Mouse (Mus musculus) heart, adult 2 months (tissue): ENCODE data around the gene 2410004B18Rik. TPM values are rescaled to one million over a fixed set of nuclear protein-coding genes. Genes with fewer than 3 reads are reported as not detected.

Experiments used
- DNase-seq, 2 experiments: peaks; one replicate each; pipeline ENCODE4 v3.0.0; 2021
- H3K27ac ChIP-seq: fragments of 200-600 bp; 2 replicates; pipeline ENCODE4 v1.8.1; 2022
- H3K27me3 ChIP-seq: fragments of 200-500 bp; 2 replicates; pipeline ENCODE4 v1.6.1; 2012; ENCODE audit warnings: mild to moderate bottlenecking, low read length, inconsistent platforms, mixed read lengths; ENCODE audit not compliant: control insufficient read depth, insufficient read depth
- H3K36me3 ChIP-seq: fragments of 200-500 bp; 2 replicates; pipeline ENCODE4 v1.6.1; 2012; ENCODE audit warnings: low read length, inconsistent platforms; ENCODE audit not compliant: control insufficient read depth, insufficient read depth
- H3K4me1 ChIP-seq: fragments of 200-500 bp; 2 replicates; pipeline ENCODE4 v1.6.1; 2011; ENCODE audit warnings: low read length; ENCODE audit not compliant: control insufficient read depth, insufficient read depth
- H3K4me3 ChIP-seq: fragments of 200-600 bp; 2 replicates; pipeline ENCODE4 v1.8.1; 2022
- H3K79me2 ChIP-seq: fragments of 200-500 bp; replicated peaks from 2 replicates; pipeline ENCODE4 v1.6.1; 2012; ENCODE audit warnings: mild to moderate bottlenecking, inconsistent platforms, low read length, moderate library complexity, mixed read lengths; ENCODE audit not compliant: control insufficient read depth, insufficient read depth
- H3K9ac ChIP-seq: fragments of 200-500 bp; 2 replicates; pipeline ENCODE4 v1.6.1; 2012; ENCODE audit warnings: low read depth, mild to moderate bottlenecking, control low read depth, inconsistent platforms, low read length, mixed read lengths
- CTCF ChIP-seq: fragments of 200-600 bp; IDR thresholded peaks from 2 replicates; pipeline ENCODE4 v1.8.1; 2022; ENCODE audit warnings: antibody characterized with exemption, mild to moderate bottlenecking, moderate library complexity
- EP300 ChIP-seq: fragments of 200-500 bp; IDR thresholded peaks from 2 replicates; pipeline ENCODE4 v1.6.1; 2011; ENCODE audit warnings: low read depth, low read length, control low read depth; ENCODE audit not compliant: insufficient read depth
- POLR2A ChIP-seq: fragments of 200-500 bp; IDR thresholded peaks from 2 replicates; pipeline ENCODE4 v1.6.1; 2011; ENCODE audit warnings: mild to moderate bottlenecking, low read depth, low read length, control low read depth; ENCODE audit not compliant: insufficient read depth
- WGBS: fragments of 180-500 bp; shearing (Covaris S2); methylation state at CpG from one replicate; pipeline ENCODE4 v1.1.7; 2018; 5-methylcytosine and 5-hydroxymethylcytosine counted together
- intact Hi-C: fragments of 180-260 bp; cut with DNase I; formaldehyde crosslinking; loops from one replicate; pipeline ENCODE4 v1.15.1; 2025
- polyA plus RNA-seq: library from polyadenylated mRNA; depleted of rRNA; stranded (reverse); fragments of >200 nt; gene quantifications from 2 replicates; pipeline ENCODE4 v1.2.3, GENCODE M21; 2012
- total RNA-seq, 2 experiments: library from RNA; stranded (reverse); gene quantifications; 2 replicates each; pipeline ENCODE4 v1.2.3; 2021

2410004B18Rik gene
- total and polyA plus RNA-seq, 3 experiments = 9.2 to 20.8 (median 17.9) TPM

GRCm38 (mm10) chr3:145987268-145987969 is 49.6 kb downstream of the 2410004B18Rik start, which contains the start of gene Syde2:
TSS of gene Syde2 (plus strand) at chr3:145987870.
- Histone ChIP-seq H3K27ac (peak within 1 kb of the TSS; percentile 87), H3K4me1 (no peaks in the 10 kb centered on the region), H3K27me3 (peaks cover 2% of the 10 kb centered on the region; the same call in 1 of the 2 replicates), H3K79me2 (no peaks in the 10 kb centered on the region), H3K36me3 (no peaks in the 10 kb centered on the region), H3K4me3 (peak within 1 kb of the TSS; percentile 72), H3K9ac (peak within 1 kb of the TSS; percentile 82)
- TF ChIP-seq CTCF (no peak), EP300 (no peak), POLR2A (no peak)
- peak; percentile 87 to 91 for DNase-seq
- intact Hi-C loops = loop anchor here (5.0 kb wide), 1 partner anchor 35 kb away; no protein-coding TSS in a partner anchor
- WGBS = 2% methylated on average over 63 of the region's 65 CpGs

DNA sequence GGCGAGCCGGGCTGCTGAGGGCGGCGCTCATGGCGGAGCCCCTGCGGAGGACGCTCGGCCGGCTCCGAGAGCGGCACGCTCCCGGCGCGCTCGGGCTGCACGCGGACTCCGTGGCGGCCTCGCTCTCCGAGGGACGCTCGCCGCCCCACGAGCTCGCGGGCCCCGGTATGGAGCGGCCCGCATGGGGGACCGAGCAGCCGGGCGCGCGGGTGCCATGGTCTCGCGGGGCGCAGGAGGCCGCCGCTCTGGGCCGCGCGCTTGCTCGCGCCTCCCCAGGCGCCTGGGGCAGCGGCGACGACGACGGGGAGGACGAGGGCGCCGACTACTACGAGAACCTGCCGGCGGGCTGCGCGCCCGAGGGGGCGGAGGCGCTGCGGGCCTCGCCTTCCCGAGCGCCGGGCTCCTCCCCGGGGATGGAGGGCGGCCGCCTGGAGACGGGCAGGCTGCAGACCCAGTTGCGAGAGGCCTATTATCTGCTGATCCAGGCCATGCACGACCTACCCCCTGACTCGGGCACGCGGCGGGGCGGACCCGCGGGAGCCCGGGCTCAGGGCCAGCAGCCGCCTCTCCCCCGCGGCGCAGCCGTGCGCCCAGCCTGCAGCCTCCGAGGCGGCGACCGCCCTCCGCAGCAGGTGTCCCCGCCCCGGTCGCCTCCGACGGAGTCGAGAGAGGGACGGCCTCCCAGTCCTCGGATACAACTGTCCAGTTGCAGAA is 50.3 kb downstream of the 2410004B18Rik start:
- intact Hi-C loops = loop anchor here (1.0 to 5.0 kb wide), 2 partner anchors 25 to 36 kb away; no protein-coding TSS in a partner anchor
- Histone ChIP-seq H3K4me1 (no peaks in the 10 kb centered on the region), H3K4me3 (peak overlapping the region; percentile 72), H3K27me3 (peaks cover 2% of the 10 kb centered on the region; the same call in 1 of the 2 replicates), H3K9ac (peak overlapping the region; percentile 82), H3K36me3 (no peaks in the 10 kb centered on the region), H3K79me2 (no peaks in the 10 kb centered on the region), H3K27ac (peak overlapping the region; percentile 87)
- 0% methylated on average over 85 of the region's 101 CpGs for WGBS
- TF ChIP-seq EP300 = no peak
- no peak; the same call in 1 of the 2 replicates for TF ChIP-seq POLR2A
- no peak for TF ChIP-seq CTCF
- DNase-seq = peak; percentile 89 to 92

GRCm38 (mm10) chr3:145988684-145989575 is 51.1 kb downstream of the 2410004B18Rik start:
- WGBS = 2% methylated on average over 45 of the region's 45 CpGs
- no peaks in the 10 kb centered on the region for H3K36me3 ChIP-seq
- no peak for DNase-seq
- H3K9ac ChIP-seq = peak overlapping the region; percentile 82
- intact Hi-C loops = loop anchor here (1.0 to 5.0 kb wide), 2 partner anchors 26 to 37 kb away; no protein-coding TSS in a partner anchor
- H3K27me3 ChIP-seq = peaks cover 2% of the 10 kb centered on the region; the same call in 1 of the 2 replicates
- H3K27ac ChIP-seq = peak overlapping the region; percentile 87
- no peaks in the 10 kb centered on the region for H3K79me2 ChIP-seq
- no peaks in the 10 kb centered on the region; the same call in 1 of the 2 replicates for H3K4me1 ChIP-seq
- TF ChIP-seq EP300 = no peak
- TF ChIP-seq CTCF = no peak
- no peak; the same call in 1 of the 2 replicates for TF ChIP-seq POLR2A
- peak overlapping the region; percentile 72 for H3K4me3 ChIP-seq

DNA sequence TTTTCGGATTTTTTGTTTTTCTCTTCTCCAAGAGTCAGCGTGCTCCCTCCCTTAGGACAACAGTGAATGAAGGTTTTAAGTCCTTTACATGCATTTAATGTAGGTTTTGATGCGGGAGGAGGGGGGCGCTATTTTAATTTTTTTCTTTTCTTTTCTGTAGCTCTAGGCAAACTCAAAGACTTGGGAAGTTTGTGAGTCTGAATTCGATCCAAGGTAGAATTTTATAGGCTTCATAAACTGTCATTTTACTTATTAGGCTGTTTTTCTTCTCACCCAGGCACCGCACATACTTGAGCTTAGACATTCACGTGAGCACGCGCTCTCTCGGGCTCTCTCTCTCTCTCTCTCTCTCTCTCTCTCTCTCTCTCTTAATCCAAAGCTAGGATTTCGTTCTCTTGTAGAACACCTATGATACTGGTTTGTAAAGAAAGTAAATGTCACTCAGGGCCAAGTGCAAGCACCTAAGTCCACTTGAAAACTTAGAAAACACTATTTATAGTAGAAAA is 51.8 kb downstream of the 2410004B18Rik start:
- TF ChIP-seq CTCF = peak; percentile 45
- no peak for TF ChIP-seq POLR2A
- WGBS = 28% methylated on average over 11 of the region's 11 CpGs
- Histone ChIP-seq H3K9ac (peak overlapping the region; percentile 82), H3K79me2 (no peaks in the 10 kb centered on the region), H3K36me3 (no peaks in the 10 kb centered on the region), H3K4me3 (peak overlapping the region; percentile 72), H3K27me3 (peaks cover 2% of the 10 kb centered on the region; the same call in 1 of the 2 replicates), H3K4me1 (no peaks in the 10 kb centered on the region; the same call in 1 of the 2 replicates), H3K27ac (peak overlapping the region; percentile 87)
- DNase-seq = no peak
- intact Hi-C loops = loop anchor here (5.0 kb wide), 1 partner anchor 37 kb away; no protein-coding TSS in a partner anchor

DNA sequence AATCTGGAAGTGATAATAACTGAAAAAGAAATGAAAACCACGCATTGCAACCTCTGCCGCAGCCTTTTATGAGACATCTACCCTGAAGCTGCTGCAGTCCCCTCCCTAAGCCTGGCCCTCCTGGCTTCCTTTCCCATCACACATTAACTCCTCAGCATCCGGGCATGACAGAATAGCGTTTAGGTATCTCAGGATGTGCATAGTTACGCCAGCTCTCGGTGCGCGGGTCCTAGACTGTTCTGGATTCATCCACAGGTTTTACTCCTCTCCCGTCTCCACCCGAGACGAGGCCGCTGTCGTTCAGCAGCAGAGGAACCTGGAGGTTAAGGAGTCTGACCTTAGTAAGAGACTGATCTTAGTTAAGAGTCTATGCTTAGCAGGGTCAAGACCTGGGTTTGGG is 53.3 kb downstream of the 2410004B18Rik start:
- 58% methylated on average over 13 of the region's 13 CpGs for WGBS
- H3K27ac ChIP-seq = peak overlapping the region; percentile 21
- H3K4me1 ChIP-seq = no peaks in the 10 kb centered on the region; the same call in none of the 2 replicates
- intact Hi-C loops = no loop called here
- TF ChIP-seq POLR2A (no peak), CTCF (no peak), EP300 (no peak)
- peak overlapping the region; percentile 32; the same call in 1 of the 2 replicates for H3K4me3 ChIP-seq
- no peaks in the 10 kb centered on the region; the same call in 1 of the 2 replicates for H3K27me3 ChIP-seq
- H3K79me2 ChIP-seq = no peaks in the 10 kb centered on the region
- H3K9ac ChIP-seq = peak overlapping the region; percentile 54
- no peaks in the 10 kb centered on the region; the same call in 1 of the 2 replicates for H3K36me3 ChIP-seq
- DNase-seq = peak in 1 of 2 experiments; percentile 35
